Mouse (Mus musculus) myocyte (in vitro differentiated cells): Measurements from ENCODE around the gene Ddr2.

Source experiments
- E2F4 ChIP-seq: IDR thresholded peaks from one replicate; pipeline ENCODE4 v1.6.1; 2011; ENCODE audit warnings: mild to moderate bottlenecking, control low read depth, moderate library complexity; ENCODE audit not compliant: insufficient read depth
- MAX ChIP-seq: IDR thresholded peaks from one replicate; pipeline ENCODE4 v1.6.1; 2011; ENCODE audit warnings: low read depth, mild to moderate bottlenecking, control low read depth
- MYOD1 ChIP-seq, 3 experiments: IDR thresholded peaks; one replicate each; pipeline ENCODE4 v1.6.1; 2011; ENCODE audit warnings: control low read depth in 2 of 3, low read depth in 2 of 3, mild to moderate bottlenecking in 2 of 3, moderate library complexity in 1 of 3; ENCODE audit not compliant: insufficient read length in 2 of 3, control insufficient read depth in 1 of 3
- POLR2A ChIP-seq: IDR thresholded peaks from one replicate; pipeline ENCODE4 v1.6.1; 2011; ENCODE audit warnings: low read depth, mild to moderate bottlenecking, control low read depth, moderate library complexity; ENCODE audit not compliant: insufficient read length
- POLR2AphosphoS2 ChIP-seq: IDR thresholded peaks from one replicate; pipeline ENCODE4 v1.6.1; 2011; ENCODE audit warnings: low read depth, control low read depth; ENCODE audit not compliant: insufficient read length
- REST ChIP-seq: IDR thresholded peaks from one replicate; pipeline ENCODE4 v1.6.1; 2011; ENCODE audit warnings: mild to moderate bottlenecking, control low read depth, moderate library complexity; ENCODE audit not compliant: insufficient read depth, insufficient read length
- SRF ChIP-seq: IDR thresholded peaks from one replicate; pipeline ENCODE4 v1.6.1; 2011; ENCODE audit warnings: low read depth; ENCODE audit not compliant: control insufficient read depth, insufficient read length

DNA sequence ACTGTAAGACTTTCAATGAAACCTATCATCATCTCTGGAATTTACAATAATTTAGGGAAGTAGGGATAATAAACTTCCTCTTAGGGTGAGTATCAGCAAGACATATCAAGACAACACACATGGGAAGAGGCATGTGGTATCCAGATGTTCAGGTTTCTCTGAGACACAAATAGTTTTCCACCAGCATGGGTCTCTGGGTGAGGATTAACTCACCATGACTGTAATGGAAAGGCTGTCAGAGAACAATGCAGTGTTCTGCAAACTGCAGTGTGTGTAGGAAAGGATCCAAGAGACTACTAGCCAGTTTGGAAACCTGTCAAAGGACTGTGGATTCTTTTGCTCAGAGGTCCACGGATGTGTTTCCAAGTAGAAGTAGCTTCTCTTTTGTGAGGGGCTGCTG lies 124.4 kb downstream of the Ddr2 start:
- TF ChIP-seq POLR2A (no peak), SRF (no peak), MAX (no peak), REST (no peak), E2F4 (no peak), MYOD1 (IDR thresholded peaks at IDR 0.05; ENCODE audit: control insufficient read depth in 1 of 3, insufficient read length in 2 of 3, low read depth in 2 of 3) (no peak), POLR2AphosphoS2 (no peak)
